Mouse (Mus musculus) naive thymus-derived CD4-positive, alpha-beta T cell, adult 2 months (primary cell): ENCODE results near the gene Ap5z1.

Experiments used
- DNase-seq: peaks from one replicate; pipeline ENCODE4 v3.0.0-alpha.2; 2011; ENCODE audit warnings: low read depth

Ap5z1 gene

DNA sequence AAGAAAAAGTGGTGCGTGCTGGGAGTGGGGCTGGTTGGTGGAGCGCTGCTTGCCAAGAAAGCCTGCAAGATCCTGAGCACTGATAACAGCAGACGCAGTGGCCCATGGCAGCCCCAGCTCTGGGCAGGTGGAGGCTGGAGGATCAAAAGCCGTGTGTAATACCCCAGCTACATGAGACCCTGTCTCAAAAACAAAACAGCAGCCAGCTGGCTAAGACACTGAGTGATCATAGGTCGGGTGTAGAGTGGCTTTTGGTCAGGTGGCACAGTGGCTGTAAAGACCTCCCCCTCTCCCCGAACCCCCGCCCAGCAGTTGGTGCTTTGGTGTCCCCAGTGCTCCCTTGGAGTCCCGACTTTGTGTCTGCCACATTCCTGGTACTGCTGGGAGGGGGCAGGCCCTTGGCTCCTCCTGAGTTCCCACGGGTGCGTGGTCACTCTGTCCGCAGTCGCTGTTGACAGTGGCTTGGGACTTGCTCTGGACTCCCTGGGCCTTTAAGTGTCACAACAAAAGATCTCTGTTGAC lies 23.8 kb upstream of the Ap5z1 start:
- peak; percentile 66 for DNase-seq

DNA sequence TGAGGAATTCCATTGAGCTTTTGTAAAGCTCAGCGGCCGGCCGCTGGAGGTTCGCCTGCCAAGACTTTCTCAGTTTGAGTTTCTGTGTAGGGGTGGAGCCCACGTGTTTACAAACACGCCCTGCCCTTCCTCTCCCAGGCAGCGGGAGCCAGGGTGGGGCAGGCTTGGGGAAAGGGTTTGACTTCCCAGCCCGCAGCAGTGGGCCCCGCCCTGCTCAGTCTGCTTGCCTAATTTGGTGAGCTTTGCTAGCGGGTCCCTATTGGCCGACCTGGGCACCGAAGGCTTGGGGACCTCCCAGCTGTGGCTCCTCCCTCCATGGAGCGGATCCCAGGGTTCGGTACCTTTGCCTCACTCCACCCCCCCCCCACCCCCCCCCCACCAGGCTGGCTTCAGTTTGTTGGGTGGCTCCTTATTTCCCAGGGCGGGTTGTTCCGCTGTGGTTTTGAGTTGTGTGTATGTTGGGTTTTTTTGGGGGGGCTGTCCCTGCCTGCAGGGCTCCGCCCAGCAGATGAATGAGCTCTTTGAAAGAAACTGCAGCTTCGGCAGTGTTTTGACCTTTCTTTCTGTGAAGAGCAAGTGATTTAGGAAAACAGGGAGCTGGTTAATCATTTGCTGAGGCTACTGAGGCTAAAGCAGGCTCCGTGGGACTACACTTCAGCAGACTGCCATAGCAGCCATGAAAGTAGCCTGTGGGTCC lies 23.1 kb upstream of the Ap5z1 start:
- peak; percentile 94 for DNase-seq

DNA sequence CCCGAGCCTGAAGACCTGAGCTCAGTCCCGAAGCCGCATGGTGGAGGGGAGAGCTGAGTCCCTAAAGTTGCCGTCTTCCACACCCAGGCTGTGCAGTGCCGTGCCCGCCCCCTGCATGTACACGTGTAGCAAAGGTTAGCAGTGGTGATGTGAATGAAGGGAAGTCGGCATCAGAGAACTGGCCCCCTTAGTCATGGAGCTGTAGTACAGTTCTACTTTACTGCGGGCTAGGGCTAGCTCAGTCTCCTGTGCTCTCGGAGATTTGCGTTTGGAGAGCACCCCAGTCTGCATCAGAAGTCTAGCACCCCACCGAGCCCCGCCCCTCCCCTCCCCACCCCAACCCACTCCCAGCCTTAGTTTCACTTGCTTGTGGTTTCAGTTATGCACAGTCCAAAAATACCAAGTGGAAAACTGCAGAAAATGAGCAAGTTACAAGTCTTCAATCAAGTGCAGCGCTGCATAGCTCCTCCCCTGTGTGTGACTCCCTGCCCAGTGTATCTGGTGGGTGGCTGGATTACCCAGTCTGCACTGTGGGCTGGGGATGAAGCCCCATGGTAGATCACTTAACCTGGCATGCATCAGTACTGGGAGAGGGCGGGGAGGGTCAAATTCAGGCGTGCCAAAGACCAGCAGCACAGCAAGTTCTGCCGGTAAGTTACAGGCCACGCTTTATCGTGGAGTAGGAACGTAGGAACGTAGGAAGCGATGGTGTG lies 22.3 kb upstream of the Ap5z1 start:
- DNase-seq, result peak; percentile 79

DNA sequence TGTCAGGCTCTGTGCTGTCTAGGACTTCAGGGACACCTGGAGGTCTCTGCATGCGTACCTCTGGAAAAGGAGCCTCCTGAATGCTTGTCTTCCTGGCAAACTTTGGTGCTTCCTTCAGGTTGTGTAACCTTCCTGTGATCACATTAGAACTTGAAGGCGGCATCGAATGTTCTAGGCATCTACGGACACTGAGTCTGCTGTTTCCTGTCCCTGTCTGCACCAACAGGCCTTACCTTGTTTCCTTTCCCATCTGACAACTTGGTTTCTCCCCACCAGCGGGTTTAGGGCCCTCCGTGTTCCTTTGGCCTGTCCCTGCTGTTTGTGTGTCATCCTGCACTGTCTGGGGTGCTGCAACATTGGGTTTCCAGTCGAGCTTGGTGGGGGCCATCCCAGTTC lies 21.7 kb upstream of the Ap5z1 start:
- DNase-seq, result peak; percentile 61

DNA sequence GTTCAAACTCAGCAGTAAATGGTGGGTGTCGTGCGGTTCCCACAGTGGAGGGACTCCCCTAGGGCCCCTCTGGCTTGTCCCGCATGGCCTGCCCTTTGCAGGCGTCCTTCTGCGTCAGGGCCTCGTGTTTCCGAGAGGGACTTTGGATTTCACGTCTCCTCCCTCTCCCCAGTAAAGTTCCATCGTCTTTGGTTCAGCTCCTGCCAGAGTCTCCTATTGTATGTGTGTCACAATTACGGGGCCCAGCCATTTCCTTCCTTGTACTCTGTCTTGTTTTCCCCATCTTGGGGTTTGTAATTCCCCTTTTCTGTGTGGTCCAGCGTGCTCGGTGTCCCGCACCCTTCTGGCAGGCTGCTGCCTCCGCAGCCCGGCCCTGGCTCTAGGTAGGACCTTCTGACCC lies 20.2 kb upstream of the Ap5z1 start:
- DNase-seq, result no peak

DNA sequence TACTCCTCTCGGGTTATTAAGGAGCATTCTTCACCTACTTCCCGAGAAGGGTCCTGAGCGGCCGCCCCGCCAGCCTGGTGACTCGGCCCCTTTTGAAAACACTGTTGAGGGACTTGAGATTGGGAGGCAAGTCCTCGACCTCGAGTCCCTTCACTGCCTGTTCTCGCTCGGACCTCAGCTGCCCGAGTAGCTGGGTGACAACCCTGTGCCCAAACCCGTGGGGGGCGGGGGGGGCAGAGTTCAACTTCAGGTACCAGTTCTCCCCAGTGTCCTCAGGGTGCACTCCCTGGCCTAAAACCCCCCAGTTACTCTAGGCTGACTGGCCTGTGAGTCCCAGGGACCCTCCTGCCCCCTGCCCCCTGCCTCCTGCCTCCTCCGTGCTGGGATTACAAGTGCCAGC lies 19.8 kb upstream of the Ap5z1 start:
- DNase-seq, result peak; percentile 25

DNA sequence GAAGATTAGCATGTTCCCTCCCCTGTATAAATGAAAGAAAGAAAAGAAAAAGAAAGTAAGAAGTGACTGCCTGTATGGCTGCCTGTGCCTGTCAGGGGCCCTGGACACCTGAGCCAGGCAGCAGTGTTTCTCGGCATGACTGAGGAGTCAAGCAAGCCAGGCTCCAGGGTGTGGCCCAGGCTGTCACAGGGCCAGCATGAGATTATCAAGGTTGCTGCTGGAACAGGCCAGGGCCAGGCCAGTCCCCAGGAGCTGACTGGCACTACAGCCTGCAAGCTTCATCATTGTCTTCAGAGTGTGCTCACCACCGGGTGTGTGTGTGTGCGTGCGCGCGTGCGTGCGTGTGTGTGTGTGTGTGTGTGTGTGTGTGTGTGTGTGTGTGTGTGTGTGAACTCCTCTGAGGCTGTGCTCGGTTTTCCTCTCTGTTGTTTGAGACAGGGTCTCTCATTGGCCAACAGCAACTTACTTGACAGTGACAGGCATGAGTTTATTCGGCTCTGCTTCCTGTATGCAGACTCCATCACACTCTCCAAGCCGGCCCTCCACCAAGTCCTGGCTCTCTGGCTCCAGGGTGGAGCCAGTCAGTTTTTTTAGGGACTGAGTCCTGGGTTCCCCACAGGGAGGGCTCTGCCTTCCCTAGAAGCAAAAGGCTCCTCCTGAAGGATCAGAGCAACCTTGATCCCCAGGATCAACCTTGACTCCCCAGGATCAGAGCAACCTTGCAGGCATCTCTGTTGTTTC lies 18.8 kb upstream of the Ap5z1 start:
- peak; percentile 64 for DNase-seq

DNA sequence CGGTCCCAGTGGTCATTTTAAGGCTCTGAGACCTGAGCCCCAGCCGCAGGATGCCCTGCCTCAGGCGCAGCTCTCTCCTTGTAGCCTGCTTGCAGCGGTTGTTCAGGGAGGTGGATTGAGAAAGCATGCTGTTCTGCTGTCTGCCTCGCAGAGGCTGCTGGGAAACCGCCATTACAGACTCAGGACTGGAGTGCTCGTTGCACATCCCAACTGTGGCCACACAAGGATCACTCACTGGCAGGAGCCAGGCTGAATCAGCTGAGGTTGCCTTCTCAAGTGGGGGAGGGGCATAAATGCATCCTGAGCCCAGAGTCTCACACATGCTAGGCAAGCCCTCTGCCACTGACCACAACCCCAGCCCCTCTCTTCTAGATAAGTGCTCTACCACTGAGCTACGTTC lies 18.0 kb upstream of the Ap5z1 start:
- peak; percentile 50 for DNase-seq

DNA sequence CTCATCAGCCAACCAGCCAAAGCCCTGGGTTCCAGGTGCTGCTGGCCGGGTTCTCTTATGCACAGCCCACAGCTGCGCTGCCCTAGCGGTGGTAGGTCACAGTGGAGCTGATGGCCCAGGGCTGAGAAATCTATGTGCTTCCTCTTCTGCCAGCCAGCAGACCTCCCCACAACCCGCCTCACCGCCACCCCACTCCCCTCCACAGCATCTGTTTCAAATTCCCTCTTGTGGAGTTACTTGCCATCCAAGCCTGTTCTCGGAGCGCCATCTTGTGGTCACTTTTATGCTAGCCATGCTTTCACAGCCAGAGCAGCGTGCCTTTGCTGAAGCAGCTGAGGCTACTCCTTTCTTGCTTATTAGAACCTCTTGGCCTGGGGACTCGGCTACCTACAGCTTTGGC lies 15.7 kb upstream of the Ap5z1 start:
- peak; percentile 96 for DNase-seq

DNA sequence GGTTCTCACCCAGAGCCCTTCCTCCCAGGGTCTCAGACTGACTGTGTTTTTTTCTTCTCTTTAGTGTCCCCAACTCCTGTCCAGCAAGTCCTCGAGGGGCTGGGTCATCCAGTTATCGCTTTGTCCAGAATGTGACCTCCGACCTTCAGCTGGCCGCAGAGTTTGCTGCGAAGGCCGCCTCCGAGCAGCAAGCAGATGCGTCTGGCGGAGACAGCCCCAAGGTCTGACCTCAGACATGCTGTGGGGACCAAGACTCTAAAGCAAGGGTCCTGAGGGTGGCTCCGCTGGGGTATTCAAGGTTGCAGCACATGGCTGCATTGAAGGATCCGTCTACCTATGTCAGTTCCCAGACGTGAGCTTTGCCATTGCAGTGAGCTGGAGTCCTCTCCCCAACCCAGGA lies 15.1 kb upstream of the Ap5z1 start:
- DNase-seq, result no peak

DNA sequence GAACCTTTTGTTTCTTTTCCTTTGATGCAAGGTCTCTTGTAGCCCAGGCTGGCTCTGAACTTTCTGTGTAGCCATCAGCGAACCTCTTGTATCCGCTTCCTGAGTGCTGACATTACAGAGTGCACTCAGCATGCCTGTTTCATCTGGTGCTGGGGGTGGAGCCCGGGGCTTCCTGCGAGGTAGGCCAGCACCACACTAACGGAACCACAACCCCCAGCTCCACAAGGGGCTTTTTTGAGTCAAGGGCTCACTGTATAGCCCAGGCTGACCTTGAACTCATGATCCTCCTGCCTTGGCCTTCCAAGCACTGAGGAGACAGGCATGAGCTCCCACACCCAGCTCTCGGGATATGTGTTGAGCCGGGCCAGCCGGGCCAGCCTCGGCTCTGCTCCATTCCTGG lies 12.9 kb upstream of the Ap5z1 start:
- no peak for DNase-seq

DNA sequence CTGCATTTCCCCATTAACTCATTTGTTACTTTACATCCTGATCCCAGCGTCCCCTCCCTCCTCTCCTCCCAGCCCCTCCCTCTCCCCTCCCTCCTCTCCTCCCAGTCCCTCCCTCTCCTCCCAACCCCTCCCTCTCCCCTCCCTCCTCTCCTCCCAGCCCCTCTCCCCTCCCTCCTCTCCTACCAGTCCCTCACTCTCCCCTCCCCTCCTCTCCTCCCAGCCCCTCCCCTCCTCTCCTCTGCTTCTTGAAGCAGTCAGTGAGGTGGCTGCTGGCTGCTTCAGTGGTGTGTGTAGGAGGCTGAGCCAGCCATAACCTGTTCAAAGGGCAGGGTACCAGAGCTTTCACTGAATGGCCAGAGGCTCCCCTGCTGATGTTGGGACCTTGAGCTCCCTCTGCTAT lies 12.0 kb upstream of the Ap5z1 start:
- DNase-seq, result no peak

DNA sequence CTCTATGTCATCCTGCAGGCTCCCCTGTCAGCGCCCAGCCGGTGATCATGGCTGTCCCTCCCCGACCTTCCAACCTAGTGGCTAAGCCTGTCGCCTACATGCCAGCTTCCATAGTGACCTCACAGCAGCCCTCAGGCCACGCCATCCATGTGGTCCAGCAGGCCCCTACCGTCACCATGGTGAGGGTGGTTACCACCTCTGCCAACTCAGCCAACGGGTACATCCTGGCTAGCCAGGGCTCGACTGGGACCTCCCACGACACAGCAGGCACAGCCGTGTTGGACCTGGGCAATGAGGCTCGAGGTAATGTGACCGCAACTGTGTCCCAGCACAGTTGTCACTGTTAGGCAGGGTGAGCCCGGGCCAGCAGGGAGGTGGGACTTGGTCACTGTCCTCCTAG lies 10.0 kb upstream of the Ap5z1 start:
- DNase-seq, result no peak

DNA sequence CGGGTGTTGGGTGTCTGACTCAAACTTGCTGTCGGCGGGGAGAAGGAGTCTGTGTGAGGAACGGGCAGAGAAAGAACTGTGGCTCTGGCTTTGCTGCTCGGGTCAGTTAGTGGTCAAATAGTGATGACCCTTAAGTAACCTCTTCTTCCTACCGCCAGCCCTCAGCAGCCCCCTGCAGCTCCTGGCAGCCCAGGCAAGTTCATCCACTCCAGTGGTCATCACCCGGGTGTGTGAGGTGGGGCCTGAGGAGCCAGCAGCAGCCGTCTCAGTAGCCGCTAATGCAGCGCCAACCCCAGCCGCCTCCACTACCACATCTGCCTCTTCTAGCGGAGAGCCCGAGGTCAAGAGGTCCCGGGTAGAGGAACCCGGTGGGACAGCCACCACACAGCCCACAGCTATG lies 7.4 kb upstream of the Ap5z1 start:
- DNase-seq, result no peak

DNA sequence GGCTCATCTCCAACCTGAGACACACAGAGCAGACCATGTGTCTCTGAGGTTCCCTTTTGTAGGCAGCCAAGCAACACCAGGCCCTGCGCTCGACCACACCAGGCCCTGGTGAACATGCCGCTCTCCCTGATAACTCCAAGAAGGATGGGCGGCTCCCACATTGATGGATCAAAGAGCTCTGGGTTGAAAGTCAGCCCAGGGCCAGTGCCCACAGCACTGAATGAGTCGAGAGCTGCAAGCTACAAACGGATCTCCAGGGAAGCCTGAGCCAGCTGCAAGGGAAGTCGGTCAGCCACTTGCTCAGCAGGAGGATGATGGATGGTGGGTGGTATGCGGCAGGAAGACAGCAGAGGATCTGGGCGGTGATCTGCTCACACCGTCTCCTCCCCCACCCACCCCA lies 6.4 kb upstream of the Ap5z1 start:
- DNase-seq, result no peak

DNA sequence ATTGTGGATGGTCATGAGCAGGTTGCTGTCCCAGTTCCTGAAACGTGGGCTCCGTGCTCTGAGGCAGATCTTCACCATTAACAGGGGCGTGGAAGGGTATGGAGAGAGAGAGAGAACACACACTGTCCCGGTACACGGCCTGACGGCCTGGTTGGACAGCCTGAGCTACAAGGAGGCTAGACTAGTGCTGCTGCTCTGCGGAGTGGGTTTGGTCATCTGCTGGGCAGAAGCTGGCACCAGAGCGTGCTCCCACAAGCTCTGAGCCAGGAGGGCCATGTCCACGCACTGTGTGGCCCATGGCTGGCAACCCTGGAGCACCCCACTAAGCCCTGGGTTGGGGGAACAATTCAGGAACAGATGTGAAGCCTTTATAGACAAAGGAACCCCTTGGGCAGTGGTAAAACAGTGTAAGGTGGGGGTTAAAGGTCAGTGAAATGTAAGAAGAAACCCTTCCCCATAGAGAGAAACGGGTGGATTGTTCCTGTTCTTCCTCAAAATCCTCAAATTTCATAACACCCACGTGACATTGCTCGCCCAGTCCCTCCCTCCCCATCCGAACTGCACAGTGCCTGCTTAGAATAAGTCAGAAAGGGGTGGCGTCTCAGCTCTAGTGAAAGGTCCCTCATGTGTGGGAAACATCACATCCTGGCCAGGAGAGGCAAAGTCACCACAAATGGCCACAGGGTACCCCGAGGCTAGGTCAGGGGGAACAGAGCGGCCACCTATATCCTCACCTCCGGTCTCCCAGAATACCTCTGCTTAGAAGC lies 4.8 kb upstream of the Ap5z1 start:
- DNase-seq, result no peak

DNA sequence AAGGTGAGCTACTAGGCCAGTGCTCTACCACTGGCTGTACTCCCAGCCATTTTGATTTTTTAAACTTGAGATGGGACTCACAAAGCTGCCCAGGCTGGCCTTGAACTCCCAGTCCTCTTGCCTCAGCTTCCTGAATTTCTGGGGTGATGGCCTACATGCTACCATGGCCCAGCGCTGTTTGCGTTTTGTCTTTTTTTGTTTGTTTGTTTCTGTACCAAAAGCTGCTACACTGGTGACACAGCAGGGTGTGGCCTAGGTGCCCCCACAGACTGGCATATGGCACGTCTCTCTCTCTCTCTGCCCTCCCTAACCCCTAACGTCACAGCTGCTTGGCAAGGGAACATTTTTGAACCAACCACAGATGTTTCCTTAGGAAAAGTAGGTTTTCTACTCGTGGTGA lies 3.9 kb upstream of the Ap5z1 start:
- no peak for DNase-seq

DNA sequence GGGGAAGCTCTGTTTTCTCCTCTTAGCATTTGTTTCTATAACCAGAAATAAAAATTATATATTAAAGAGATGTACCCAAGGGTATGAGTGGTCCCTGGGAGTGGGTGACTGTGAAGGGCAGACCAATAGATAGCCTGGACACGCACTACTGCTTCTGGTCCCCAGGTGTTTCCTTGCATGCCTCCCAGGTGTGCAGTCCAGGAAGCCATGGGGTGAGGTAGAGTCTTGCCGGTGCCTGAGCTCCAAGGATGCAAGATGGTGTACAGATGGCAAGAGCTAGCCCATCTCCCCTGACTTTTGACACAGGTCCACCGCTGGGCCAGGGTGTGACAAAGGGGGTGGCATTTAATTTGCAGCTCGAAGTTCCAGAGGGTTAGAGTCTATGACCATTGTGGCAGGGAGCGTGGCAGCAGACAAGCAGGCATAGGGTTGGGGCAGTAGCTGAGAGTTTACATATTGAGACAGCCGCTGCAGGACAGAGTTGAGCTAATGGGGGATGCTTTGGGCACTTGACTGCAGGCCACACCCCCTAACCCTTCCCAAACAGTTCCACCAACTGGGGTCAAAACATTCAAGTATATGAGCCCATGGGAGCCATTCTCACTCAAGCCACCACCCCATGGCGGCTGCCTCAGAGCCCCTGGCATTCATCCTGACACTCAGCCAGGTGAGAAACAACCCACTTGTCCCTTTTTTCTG lies 1.7 kb upstream of the Ap5z1 start:
- DNase-seq, result no peak

DNA sequence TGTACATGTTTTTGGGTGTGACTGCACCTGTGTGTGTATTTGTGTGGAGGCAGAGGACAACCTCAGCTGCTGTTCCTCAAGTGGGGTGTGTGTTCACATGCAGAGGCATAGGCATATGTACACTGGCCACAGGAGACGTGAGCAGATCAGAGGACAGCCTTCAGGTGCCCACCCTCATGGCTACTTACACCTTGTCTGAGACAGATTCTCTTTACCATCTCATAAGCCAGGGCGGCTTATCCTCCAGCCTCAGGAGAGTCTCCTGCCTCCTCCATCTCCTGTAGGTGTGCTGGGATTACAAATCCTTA lies 1.1 kb upstream of the Ap5z1 start:
- no peak for DNase-seq

DNA sequence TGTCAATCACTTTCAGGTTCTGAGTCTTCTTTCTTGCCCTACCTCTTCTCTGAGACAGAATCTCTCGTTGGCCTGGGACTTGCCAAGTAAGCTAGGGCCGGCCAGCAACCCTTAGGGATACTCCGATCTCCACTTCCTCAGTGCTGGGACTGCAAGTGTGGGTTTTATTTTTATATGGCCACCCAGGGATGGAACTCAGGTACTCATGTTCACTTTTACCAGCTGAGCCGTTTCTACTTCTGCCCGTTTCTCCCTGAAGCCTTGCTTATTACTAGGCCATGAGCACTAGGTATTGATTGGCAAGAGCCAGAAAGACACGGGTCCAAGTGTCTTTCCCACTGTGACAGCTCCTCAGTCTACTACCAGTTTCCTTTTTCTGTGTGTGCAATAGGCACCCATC lies 733 bp upstream of the Ap5z1 start:
- peak; percentile 32 for DNase-seq

DNA sequence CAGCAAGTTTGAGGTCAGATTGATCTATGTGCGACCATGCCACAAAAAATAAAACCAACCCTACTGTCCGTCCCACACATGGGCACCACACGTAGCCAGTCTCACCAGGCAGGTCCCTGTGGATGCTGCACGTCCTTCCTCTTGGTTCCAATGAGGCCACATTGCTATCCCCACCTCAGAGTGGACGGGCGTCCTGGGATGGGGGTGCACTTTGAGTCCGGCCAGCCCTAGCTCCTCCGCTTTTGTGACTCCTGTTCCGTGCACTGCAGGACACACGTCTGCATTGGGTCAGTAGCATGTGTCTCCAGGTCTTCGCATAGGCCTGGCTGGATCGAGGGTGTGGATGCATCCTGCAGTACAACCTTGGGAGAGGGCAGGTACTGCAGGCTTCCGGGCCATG lies 4.6 kb downstream of the Ap5z1 start:
- no peak for DNase-seq

DNA sequence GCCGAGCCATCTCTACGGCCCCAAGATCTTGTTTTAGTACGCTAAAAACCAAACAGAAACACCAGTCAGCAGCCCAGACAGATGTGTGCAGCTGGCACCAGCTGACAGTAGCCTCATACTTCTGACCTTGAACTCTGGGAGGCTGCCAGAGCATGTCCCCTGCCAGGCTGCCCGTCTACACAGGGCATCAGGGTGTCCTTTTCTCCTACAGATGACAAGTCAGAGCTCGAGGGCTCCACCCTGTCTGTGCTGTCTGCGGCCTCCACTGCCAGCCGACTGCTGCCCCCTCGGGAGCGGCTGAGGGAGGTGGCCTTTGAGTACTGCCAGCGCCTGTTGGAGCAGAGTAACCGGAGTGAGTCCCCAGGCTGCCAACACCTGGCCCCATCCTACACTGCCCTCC lies 6.1 kb downstream of the Ap5z1 start:
- DNase-seq, result no peak
